Mouse (Mus musculus) heart, adult 18-20 months (tissue): ENCODE results near the gene Tpo. TPM values are rescaled to one million over a fixed set of nuclear protein-coding genes. Genes with fewer than 3 reads are reported as not detected.

Experiments used
- DNase-seq, 2 experiments: peaks; one replicate each; pipeline ENCODE4 v3.0.0; 2021 to 2022; ENCODE audit warnings: mixed read lengths in 1 of 2
- total RNA-seq, 2 experiments: library from RNA; stranded (reverse); gene quantifications; 2 replicates each; pipeline ENCODE4 v1.2.3; 2021

Gene Tpo
- total RNA-seq, 2 experiments from 2014 or later = not detected

DNA sequence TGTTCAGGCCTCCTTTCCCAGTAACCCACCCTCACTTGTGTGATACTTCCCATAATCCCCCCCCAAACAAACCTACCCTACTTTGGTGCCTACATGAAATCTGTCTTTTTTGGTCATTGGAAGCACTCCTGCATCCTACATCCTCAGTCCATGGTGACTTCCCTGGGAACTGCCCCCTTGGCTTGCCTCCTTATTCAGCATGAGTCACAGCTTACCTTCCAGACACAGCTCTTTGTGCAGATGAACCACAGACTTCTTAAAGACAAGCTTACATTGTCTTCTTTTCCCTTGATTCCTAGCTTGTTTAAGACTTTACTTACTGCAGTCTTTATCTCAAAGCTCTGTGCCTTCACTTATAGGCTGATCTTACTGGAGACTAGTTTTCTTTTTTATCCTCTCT is 112.0 kb downstream of the Tpo start:
- DNase-seq = no peak

GRCm38 (mm10) chr12:30017131-30017530 is 115.3 kb downstream of the Tpo start:
- DNase-seq = no peak

DNA sequence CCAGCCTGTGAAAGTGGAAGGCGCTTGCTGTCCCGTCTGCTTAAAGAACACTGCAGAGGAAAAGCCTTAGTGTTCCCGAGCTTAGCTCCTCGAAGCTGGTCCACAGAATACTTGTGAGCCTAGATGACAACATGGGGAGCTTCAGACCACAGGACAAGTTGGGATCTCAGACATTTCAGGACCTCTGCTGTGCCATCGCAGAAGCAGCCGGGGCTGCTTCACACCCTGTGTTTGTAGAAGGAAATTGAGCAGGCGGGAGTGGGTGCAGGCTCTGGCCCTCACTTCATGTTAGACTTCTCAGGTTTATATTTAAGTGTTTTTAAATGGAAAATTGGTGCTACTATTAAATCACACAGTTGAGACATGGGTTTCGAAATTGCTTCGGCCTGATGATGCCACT is 116.9 kb downstream of the Tpo start:
- no peak for DNase-seq

DNA sequence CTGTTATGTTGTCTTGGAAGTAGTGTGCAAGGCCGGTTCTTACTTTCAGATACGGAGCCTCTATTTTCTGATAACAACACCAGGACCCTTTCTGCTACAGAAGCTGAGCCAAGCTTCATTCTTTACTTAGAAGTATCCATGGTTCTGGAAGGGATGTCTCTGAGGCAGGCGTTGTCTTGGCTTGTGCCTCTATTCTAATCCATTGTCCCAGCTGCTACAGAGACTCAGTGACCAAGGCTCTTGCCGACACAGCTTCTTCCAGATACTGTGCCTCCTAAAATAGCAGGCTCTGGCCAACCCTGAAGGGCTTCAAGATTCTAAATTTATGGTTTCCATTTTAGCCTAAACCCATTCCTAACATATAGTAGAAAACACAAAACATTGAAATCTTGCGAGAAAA is 123.7 kb downstream of the Tpo start:
- DNase-seq = no peak

DNA sequence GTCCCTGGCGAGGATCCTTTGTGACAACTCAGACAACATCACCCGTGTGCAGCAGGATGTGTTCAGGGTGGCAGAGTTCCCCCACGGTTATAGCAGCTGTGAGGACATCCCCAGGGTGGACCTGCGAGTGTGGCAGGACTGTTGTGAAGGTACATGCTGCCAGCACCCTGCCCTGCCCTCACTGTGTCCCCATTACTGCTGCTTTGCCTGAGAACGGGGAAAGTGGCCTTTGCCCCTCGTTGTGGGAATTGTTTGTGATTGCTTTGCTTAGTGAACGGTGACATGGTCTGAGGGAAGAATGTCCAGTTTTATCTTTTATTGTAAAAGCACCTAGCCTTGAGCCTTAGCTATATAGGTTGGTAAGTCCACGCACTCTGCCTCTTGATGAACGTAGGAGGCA is 125.8 kb downstream of the Tpo start:
- no peak for DNase-seq

Other genes with a start within 250 kb of the Tpo start
- 10 to 100 TPM; 27.7 to 31.8 TPM for gene Pxdn, start 195.0 kb downstream of the Tpo start, total RNA-seq
- under 1 TPM; 0.41 to 0.45 TPM for gene Sntg2, start 240.8 kb upstream of the Tpo start, total RNA-seq